Mouse (Mus musculus): ENCODE data around the gene Kcnc3.

- TF ChIP-seq CTCF (IDR thresholded peaks at IDR 0.05; ENCODE audit: control insufficient read depth, insufficient read depth, insufficient read length), result no peak
- no peak for TF ChIP-seq CEBPB (IDR thresholded peaks at IDR 0.05; ENCODE audit: low read depth)
- no peak for TF ChIP-seq USF1 (IDR thresholded peaks at IDR 0.05; ENCODE audit: low read depth)
- no peak for TF ChIP-seq MAX (IDR thresholded peaks at IDR 0.05)
- no peak for TF ChIP-seq MYOD1 (IDR thresholded peaks at IDR 0.05; ENCODE audit: control insufficient read depth, insufficient read length, low read depth)
- no peak for TF ChIP-seq FOSL1 (IDR thresholded peaks at IDR 0.05; ENCODE audit: insufficient read depth, low read length, poor library complexity, severe bottlenecking)
- no peak for TF ChIP-seq MYOG (IDR thresholded peaks at IDR 0.05; ENCODE audit: control insufficient read depth, extremely low read depth, insufficient read length)
Measured at GRCm38 (mm10) chr7:44636684-44637083, 46.2 kb downstream of the Kcnc3 start.

Data from C2C12 (cell line).